Mouse (Mus musculus): Measurements from ENCODE around the gene Ino80.

Gene Ino80

DNA sequence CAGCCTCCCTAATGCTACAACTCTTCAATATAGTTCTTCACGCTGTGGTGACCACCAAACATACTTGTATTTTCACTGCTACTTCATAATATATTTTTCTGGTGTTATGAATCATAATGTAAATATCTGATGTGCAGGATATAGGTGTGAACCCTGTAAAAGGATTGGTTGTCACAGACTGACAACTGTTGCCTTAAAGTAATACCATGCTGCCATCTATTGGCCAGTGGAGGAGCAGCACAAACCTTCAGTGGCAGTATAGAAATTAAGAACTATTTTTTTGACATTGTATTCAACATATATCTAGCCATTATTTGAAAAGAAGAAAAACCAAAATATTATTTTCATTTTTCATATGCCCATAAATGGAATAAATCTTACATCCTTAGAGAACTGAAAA is 40.5 kb downstream of the Ino80 start:
- DNase-seq, result peak; percentile 30

DNA sequence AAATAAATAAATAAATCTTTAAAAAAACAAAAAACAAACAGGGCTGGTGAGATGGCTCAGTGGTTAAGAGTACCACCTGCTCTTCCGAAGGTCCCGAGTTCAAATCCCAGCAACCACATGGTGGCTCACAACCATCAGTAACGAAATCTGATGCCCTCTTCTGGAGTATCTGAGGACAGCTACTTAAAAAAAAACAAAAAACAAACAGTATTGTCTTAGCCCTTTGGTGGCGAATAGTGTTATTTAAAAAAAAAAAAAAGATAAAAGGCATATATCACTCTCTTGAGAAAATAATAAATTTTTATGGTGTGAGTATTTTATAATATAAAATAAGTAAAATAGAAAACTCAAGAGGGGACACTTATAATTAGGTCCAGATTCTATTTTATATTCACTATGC is 41.0 kb downstream of the Ino80 start:
- no peak for DNase-seq

DNA sequence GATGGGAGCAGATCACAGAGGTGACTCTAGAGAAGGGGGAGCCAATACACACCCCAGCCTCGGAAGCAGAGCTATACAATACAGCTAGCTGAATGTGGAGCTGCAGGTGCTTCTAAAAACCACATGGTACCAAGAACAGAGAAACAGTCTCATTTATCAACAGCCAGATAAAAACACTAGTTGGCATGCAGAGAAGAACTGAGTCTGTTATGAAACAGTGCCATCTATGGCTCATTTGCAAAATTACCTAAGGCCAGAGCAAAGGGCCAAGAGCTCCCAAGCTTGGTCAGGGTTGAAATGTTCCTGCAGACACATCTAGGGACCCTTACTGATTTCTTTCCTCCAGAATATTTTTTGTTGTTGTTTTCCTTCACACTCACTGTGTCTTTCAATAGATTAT is 63.7 kb downstream of the Ino80 start:
- peak; percentile 34 for DNase-seq

DNA sequence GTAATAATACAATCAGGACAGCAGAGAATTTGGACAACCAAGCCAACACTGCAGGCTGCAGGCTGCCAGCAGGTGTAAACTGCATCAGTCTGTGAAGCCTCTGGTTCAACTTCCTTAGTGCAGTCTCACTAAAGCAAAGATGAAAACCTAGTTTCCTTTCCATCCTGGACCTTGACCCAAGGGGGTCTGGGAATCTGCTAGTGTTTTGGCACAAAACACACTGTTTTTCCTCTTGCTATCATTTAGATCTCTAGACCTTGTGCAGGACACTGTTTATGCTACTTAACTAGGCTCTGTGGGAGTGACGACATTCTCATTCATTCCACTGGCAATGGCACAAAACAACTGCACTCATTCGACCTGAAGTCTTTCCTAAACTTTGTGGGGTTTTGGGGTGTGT is 65.8 kb downstream of the Ino80 start:
- DNase-seq, result no peak

DNA sequence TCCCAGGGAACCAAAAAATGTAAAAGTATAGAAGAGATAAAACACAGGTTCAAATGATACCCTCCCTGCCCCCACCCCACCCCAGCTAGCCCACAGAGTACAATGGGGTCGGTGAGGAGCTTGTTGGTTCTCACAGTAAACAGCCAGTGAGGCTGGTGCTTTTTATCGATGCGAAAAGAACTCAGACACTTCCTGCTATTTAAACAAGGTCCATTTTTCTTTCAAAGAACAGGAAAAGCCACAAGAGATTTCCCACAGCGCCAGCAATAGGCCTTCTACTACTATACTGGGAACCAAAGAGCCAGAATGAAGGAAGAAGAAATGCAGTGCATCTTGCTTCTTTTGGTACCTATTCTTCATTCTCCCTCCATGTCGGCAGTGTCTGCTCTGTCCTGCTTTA is 66.5 kb downstream of the Ino80 start:
- no peak for DNase-seq

DNA sequence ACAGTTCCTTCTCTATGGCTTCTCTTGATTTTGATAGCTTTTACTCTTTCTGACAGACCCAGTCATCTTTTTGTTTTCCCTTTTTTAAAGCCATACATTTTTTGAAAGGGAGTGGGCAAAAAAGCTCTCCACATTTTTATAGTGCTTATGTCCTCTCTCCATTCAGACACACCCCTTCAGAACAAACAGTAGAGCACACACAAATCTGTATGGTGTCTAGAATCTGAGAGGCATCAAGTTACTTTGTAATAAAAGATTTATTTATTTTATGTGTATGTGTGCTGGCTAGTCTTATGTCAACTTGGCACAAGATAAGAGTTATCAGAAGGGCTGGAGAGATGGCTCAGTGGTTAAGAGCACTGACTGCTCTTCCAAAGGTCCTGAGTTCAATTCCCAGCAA is 68.8 kb downstream of the Ino80 start:
- no peak for DNase-seq

DNA sequence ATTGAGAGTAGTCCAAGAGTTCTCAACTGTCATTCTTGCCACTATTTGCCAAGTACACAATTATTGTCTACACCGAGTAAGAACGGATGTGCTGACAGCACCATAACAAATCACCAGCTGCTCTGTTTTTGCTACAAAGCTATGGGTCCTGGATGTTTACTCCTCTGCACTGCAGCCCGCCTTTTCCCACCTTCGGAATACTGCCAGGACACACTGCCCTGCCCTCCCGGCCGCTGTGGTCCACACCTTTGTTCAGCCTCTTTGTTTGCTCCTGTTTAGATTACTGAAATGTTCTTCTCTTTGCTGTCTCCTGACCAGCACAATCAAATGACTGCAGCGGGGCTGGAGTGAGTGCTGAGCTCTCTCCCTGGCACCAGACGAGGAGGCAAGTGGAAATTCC is 69.2 kb downstream of the Ino80 start:
- DNase-seq, result no peak

DNA sequence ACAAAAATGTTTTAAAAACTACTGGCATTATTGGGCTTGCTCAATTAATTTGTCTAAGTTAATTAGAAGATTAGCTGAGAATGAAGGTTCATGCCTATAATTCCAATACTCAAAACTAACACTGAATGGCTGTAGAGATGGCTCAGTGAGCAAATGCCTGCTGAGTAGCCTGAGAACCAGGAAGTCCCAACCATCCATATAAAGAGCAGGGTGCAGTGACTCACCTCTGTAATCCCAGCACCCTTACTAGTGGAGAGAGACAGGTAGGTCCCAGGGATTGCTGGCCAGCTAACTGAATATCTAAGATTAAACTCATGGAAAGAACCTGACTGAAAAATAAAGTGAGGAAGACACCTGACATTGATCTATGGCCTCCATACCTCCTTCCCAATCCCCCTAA is 78.2 kb downstream of the Ino80 start:
- no peak for DNase-seq

DNA sequence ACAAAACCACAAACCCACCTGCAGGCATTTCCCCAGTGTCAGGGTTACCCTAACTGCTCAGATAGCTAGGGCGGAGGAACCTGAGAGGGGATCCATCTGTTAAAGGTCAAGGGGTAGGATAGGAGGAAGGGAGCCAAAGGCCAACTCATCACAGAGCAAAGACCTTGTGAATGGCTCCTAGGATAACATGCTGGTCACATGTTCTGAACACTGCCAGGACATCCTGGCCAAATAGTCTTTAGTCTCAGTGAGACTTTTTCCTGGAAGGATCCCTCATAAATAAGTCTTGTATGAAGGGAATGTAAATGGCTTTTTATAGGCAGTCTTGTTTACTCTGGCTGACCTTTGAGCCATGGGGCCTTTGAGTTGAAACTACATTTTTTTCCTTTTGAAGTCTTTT is 78.8 kb downstream of the Ino80 start:
- no peak for DNase-seq

DNA sequence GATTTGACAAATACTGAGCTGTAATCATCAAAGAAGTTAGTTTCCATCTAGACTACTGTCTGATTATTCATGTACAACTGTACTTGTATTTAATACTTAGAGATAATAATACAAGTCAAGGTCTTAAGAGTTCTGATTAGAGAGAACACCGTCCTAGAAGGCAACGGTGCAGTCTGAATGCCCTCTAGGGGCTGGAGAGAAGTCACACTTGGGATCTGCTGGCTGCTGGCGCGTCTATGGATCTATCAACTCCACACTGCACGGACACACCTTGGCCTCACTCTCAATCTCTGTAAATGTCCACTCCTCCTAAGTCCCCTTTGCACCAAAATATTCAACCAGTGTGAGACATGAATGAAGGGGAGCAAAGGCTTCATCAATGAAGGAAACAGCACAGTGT is 79.2 kb downstream of the Ino80 start:
- DNase-seq, result no peak

DNA sequence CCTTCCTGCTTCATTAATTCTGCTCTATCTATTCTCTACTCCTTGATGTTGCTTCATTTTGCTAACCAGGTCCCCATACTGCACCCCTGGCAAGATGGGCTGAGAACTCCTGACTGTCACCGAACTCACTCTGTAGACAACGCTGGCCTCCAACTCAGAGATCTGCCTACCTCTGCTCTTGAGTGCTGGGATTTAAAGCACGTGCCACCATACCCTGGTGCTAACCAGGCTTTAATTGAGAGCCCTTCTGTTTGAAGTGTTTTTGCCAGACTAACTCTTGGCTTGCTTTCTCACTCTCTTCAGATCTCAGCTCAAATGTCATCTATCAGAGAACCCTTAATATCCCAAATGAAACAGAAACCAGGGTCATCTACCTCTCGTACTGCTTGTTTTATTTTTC is 87.5 kb downstream of the Ino80 start:
- no peak for DNase-seq

DNA sequence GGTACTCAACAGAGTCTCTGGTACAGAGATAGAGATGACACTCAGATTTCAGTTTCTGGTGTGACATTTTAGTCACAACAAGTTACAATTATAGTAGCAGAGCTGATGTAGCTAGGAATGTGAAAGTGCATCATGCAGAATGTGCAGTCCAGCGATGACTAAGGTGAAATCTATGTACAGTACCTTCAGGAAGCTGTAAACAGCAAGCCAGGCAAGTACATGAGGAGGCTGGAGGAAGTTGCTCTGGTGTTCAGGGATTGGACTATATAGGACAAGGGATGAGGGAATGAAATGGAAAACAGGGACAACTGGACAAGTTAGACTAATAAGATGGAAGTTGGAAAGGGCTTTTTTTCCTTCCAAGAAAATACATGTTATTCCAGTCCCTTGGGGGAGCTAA is 89.2 kb downstream of the Ino80 start:
- DNase-seq, result no peak

DNA sequence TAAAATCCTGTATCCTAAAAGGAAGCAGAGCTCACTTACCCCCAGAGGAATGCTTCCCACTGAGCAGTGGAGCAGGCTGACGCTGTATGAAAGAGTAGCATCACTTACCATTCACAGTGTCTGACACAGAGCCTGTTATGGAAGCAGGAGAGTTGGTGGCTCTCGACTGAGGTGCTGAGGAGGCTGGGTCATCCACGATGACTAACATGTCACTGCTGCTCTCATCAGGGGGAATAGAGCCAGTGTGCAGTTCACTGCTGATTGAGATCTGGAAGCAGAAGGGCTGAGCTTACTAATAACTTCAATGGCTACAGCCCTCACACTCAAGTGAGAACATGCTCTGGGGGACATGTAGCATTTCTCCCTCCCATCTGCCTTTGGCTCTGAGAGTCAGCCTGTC is 98.0 kb downstream of the Ino80 start:
- DNase-seq, result no peak

DNA sequence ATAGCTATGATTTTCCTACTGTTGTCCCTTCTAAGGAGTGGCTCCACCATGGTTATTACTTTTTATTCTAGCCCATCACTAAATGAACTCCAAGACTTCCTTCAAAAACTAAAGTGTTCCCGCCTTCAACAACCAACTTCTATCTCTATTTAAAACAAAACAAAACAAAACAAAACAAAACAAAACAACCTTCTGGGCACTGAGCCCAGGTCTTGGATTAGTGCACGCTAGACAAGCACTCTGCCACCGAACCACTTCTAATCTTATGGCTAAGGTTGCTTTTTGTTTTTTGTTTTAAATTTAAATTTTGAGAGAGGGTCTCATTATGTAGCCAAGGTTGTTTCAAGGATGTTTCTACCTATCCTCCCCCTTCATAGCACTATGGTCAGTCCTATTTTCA is 99.7 kb downstream of the Ino80 start:
- no peak for DNase-seq

DNA sequence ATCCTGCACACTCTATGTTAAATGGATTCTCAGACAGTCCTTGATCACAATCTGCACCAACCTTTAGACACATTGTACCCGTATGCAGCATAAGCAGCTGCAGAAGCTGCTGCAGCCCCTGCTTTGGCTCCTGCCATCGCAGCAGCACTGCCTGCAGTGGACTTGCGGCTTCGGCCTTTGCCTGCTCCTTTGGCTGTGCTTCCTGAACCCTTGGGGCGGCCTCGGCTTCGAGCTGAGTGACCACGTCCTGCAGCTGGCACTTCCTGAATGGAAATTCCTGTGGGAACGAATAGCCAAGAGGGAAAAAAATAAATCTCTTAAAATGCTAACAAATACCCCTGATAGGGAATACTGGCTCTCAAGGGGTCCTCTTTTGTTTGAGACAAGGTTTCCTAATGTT is 100.2 kb downstream of the Ino80 start:
- DNase-seq, result no peak

DNA sequence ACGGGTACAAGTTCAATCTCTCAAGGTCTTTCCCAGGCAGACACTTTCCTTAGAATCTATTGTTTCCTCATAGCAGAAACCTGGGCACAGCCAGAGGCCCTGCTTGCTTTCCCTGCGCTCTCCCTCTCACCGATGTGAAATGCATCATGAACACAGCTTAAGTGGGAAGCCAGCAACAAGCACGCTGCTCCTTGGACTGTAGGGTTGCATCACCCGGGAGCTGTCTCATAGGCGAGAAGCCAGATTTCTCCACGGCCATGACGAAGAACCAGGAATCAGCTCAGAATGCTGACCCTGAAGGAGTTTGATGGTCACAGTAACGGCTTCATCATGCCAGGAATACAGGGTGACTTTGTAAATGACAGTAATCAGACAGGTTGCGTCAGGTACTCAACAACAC is 107.4 kb downstream of the Ino80 start:
- DNase-seq, result no peak

DNA sequence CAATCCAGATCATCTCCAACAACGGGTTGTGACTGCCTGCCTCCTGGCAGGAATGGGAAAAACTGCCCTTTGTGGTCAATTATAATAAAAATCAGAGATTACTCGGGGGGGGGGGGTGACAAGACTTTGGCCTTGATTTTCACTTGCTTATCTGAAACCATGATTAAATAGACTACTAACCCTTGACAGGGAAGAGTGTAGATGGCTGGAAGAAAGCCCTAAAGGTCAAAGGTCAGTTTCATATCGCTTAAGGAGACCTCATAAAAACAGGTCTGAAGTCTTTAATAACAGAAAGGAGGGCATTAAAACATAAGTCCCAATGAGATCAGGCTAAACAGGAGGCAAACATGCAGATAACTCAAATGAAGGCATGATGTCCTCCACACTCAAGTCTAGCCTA is 110.1 kb downstream of the Ino80 start:
- DNase-seq, result no peak

DNA sequence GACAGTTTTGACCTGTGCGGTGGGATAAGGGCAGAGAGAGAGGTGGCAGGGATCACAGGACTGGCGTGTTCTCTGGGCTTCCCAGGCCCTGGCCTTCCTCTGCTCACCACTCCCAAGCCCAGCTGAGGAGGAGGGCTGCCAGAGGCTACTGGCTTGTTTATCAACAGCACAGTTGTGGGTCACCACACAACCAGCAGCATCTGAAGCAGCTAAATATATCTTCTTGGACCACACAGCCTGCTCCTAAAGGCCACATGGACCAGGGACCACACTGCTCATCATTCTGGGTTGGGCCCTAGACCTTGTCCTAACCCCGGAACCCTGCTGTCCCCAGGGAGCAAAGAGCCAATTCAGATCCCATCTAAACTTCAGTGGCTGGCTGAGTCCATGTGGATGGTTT is 112.5 kb downstream of the Ino80 start:
- no peak for DNase-seq

DNA sequence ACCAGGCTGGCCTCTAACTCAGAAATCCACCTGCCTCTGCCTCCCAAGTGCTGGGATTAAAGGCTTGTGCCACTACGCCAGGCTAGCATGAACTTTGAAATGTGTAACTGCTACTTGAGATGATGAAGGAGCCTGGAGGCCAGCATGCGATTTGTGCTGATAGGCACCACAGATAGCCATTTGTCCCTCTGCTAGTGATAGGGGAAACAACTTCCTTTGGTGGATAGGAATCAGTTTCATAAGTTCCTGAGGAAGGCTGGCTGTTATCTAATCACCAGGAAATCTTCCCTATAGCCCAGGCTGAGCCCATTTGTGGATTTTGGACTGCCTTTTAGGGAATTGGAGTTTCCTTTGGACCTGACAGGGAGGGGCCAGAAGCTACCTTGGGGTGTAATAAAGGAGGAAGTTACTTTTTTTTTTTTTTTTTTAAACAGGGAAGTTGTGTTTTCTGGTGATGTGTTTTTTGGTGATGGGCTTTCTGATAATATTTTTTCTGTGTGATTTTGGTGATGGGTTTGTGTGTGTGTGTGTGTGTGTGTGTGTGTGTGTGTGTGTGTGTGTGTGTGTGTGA is 117.7 kb downstream of the Ino80 start:
- no peak for DNase-seq

DNA sequence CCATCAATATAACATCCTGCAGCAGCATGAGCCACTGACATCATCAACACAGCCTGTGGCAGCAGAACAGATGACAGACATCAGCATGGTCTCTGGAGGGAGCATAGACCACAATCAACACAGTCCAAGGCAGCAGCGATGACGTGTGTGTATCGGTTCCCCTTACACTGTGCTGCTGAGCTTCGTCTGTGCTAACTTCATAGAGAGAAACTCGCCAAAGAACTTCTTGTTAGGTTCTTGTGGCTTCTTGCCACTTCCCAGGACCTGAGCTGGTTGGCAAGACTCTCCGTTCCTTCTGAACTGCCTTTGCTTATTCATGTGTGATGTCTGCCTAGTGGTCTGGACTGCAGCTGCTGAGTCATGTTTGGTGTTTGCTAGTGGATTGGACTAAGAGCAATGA is 119.2 kb downstream of the Ino80 start:
- DNase-seq, result no peak

DNA sequence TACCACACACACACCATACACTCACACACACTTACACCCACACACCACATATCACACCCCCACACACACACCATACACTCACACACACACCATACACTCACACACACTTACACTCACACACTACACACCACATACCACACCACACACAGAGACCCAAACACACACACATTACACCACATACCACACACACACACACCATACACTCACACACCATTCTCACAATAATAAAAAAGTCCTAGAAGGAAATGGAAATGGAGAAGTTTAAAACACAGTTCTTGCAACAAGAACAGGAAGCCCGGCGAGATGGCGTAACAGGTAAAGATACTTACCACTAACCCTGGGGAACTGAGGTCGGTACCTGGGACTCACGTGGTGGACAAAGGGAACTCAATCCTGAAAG is 120.7 kb downstream of the Ino80 start:
- no peak for DNase-seq

DNA sequence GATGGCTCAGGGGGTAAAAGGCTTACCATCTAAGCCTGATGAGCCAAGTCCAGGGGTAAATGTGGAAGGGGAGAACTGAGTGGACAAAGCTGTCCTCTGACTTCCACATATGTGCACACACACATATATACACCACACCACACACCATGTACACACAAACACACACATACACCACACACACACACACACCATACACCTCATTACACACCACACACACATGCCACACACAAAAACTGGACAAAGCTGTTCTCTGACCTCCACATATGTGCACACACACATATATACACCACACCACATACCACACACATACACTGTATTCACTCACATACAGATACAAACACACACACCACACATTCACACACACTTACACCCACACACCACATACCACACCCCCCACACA is 121.2 kb downstream of the Ino80 start:
- no peak for DNase-seq

DNA sequence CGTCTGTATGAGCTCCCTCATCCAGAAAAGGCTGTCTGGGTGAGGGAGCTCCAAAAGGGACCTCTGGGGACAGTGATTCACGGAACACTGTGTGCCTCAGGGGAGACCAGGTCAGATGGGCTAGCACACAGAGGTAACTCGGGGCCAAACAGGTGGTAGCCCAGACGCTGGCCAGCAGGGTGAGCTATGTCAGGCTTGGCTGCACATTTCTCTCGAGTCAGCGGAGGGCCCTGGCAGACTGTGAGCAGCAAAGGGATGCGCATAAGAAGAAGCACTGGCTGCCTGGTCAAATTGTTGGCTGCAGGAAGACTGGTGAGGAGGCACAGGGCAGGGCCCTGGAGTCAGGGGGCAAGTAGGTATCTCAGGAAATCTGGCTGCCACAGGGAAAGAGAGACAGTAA is 121.8 kb downstream of the Ino80 start:
- DNase-seq, result peak; percentile 87

DNA sequence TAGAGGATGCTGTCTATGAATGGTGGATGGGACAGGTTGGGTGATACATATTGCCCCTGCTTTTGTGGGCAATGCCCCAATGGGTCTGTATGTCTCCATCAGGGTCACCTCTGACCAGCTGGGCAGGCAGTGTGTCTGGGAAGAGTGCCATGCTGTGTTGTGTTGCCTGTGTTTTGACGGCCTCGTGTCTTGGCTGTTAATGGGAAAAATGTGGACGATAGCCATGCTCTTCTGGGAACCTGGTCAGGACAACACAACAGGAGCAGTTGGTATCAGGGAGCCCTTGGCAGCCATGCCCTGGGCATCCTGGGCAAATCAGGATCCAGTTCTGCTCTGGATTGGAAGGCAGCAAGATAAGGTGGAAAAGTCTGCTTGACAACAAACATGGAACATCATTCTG is 122.4 kb downstream of the Ino80 start:
- peak; percentile 88 for DNase-seq

DNA sequence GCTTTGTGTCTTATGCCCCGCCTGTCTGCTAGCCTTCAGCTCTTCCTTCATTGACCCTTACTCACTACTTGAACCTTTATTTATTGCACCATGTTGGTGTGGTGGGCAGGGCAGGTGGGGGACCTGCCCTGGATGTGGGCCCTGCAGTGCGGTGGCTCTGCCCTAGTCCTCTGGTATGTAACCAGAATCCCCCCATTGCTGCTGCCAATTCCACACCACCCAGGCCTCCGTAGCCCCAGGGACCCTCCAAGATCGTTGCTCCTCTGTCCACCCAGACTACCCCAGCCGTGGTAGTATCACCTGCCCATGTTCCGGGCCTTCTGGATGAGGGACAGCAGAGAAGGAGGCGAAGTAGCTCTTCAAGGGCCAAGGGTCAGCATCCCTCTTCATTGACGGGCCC is 123.8 kb downstream of the Ino80 start:
- no peak for DNase-seq
